Mouse (Mus musculus): Measurements from ENCODE around the gene Tmem52b.
A peak's percentile ranks its signal among the peaks of the same experiment; 100 is the strongest.
"Not testable (repeated sequence)": the region's sequence is repeated elsewhere in the genome, so short reads cannot be mapped to it uniquely, and the experiment has no call there.

The Tmem52b gene

DNA sequence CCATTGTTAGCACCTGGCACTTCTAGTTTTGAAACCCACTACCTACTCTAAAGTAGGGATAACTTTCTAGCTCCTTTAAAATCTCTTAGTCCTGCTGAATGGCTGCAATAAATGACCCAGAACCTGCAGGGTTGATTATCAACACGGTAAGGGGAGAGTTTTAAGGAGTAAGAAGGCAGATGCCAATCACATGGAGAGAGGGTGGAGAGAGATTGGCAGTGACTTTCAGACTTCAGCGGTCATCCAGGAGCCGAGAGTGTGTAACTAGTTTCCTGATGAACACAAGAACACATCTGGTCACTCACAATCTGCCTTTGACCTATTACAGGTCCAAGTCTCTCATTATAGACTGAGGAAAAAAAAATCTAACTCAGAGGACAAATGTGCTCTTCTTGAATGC lies at the start of gene Tmem52b:
Gene Tmem52b, plus strand, starts transcription at position 189 of the 400 bp plus-strand sequence.
- no peak for DNase-seq (ENCODE audit: inconsistent age in 2 of 2, low spot score in 1 of 2)

GRCm38 (mm10) chr6:129471386-129471785 lies 41.0 kb upstream of the Tmem52b start:
- no peak for DNase-seq (ENCODE audit: inconsistent age in 2 of 2, low spot score in 1 of 2)

- DNase-seq (ENCODE audit: inconsistent age in 2 of 2, low spot score in 1 of 2) = no peak
These were observed 39.7 kb upstream of the Tmem52b start for GRCm38 (mm10) chr6:129472627-129473026.

DNA sequence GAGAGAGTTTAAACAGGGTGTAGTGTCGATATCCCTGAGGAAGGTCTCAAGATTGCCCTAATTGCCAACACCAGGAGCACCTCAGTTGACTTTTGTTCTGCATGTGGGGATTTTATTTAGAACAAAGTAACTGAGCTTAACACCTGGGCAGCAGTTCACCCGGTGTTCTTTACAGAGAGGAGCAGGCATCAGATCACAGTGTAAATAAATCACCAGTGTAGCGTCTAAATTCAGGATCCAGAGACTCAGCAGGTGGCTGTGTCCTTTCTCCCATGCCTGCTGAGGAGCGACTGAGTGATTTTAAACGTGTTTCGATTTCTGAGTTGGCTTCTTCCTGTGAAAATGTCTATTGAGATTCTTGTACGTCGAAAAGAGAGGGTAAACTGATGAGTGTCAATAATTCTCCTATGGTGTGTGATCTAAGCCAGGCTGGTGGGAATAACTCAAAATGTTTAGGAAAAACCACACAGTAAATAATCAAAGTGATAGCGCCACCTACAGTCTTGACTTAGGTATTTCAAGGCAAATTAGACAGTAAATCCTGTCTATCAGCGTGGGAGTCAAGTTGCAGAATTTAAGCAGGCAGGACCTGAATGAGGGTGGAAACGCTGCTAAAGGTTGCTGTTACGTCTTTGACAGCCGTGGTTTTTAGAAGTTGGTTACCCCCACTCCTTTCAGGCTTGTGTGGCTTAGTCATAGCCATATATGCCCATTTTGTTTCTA lies 35.8 kb upstream of the Tmem52b start:
- peak in 1 of 2 experiments; percentile 67 for DNase-seq (ENCODE audit: inconsistent age in 2 of 2, low spot score in 1 of 2)

GRCm38 (mm10) chr6:129480089-129480958 lies 32.0 kb upstream of the Tmem52b start:
- DNase-seq (ENCODE audit: inconsistent age in 2 of 2, low spot score in 1 of 2) = no peak

DNA sequence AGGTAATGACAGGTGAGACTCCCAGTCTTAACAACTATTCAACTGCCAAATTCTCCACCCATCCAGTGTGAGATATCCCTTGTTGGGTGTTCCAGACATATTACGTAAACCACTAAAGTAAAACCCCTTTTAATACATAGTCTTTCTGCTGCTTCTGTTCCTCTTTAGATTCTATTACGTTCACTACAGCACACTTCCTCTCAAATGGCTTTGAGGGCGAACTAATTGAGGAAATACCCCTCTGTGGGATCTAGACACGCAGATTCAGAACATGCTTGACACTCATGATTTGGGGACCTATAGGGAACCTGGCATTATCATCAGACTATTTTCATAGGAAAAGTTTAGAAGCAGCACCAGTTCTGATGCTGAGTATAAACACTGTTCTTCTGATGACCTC lies 17.4 kb upstream of the Tmem52b start:
- no peak for DNase-seq (ENCODE audit: inconsistent age in 2 of 2, low spot score in 1 of 2)

DNA sequence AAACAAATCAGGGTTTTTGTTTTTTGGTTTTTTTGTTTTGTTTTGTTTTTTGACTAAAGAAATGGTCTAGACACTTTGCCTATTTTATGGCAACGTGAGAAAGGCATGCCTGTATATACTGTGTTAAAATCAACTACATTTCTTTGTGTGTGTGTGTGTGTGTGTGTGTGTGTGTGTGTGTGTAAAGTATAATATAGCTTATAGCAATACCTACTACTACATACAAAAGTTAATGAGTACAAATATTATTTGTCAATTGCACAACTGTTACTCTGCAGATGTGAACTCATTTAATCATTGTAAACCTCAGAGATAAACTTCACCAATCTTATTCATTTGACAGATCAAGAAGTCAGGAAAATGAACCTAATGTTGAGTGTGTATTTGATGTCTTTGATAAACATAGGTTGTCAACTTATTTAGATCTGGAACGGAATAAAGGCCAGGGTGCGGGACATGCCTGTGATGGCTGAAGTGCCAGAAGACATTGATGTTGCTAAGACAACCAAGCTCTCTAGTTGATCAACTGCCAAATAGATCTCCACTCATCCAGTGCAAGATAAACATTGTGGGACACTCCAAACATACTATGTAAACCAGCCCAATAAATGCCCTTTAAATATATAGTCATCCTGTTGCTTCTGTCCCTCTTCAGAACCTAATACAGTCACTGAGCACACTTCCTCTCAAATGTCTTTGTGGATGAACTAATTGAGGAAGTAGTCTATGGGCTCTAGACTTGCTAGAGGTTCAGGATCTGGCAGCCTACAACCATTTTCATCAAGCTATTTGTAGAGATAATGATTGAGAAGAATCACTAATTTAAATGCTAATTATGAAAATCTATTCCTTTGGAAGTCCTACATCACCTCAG lies 14.8 kb upstream of the Tmem52b start:
- DNase-seq (ENCODE audit: inconsistent age in 2 of 2, low spot score in 1 of 2) = no peak

GRCm38 (mm10) chr6:129499516-129499915 lies 12.8 kb upstream of the Tmem52b start:
- DNase-seq (ENCODE audit: inconsistent age in 2 of 2, low spot score in 1 of 2) = not testable (repeated sequence)

DNA sequence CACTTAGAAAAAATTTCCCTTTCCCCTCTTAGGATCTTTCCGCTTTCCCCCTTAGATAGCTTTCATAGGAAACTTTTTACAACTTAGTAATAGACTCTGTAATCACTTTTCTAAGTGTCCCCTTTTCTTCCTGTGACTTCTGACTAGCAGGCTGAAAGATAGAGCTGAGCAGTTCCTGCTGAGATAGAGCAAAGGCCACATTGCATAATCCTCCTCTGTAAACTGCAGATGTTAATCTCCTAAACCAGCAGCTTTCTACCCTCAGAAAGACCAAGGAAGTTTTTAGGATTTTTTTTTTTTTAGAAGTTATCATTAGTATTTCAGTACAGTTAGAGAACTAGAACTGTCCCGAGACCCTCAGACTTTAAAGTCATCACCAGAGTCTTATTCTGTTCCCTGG lies 8.9 kb upstream of the Tmem52b start:
- DNase-seq (ENCODE audit: inconsistent age in 2 of 2, low spot score in 1 of 2) = no peak

GRCm38 (mm10) chr6:129507024-129507423 lies 5.3 kb upstream of the Tmem52b start, which contains the start of gene Olr1:
Gene Olr1, minus strand, starts transcription at chr6:129507165.
- DNase-seq (ENCODE audit: inconsistent age in 2 of 2, low spot score in 1 of 2) = peak; percentile 21 to 48

- DNase-seq (ENCODE audit: inconsistent age in 2 of 2, low spot score in 1 of 2) = no peak
These were observed 2.0 kb upstream of the Tmem52b start for GRCm38 (mm10) chr6:129510120-129510911.

DNA sequence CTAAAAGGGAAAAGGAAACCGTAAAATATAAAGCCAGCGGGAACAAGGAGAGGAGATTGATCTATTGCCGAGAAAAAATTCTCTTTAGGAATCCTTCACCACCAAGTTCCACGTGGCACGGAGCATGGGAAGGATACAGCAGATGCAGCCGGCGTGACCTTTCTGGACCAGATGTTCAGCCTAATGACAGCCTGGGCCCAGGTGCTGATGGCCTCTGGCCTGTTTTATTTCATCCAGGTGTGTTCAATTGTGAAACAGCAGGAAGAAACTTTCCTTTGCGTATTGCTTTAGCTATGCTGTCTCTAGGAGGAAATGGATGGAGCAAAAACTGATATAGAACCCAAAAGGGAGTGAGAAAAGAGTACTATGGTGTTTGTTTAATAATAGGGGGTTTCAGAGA lies 513 bp downstream of the Tmem52b start:
- no peak for DNase-seq (ENCODE audit: inconsistent age in 2 of 2, low spot score in 1 of 2)

DNA sequence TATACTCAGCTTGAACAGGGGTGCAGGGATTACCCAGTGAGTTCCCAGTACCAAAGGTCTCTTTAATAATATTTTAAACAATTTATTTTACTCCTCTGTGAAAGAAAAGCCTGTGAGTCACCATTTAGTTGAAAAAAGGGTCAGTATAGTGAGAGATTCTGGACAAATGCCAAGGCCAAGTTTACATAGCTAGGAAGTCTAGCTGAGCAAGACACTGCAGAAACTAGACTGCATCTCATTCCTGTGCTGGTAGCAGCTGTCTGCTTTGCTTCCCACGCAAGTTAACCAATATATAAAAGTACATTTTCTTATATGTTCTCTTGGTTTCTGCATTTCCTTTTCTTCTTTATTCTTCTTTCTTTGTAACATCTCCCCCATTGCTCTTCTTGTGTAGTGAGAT lies 1.1 kb downstream of the Tmem52b start:
- DNase-seq (ENCODE audit: inconsistent age in 2 of 2, low spot score in 1 of 2) = no peak

- no peak for DNase-seq (ENCODE audit: inconsistent age in 2 of 2, low spot score in 1 of 2)
These were observed 2.0 kb downstream of the Tmem52b start for GRCm38 (mm10) chr6:129514376-129514775.

DNA sequence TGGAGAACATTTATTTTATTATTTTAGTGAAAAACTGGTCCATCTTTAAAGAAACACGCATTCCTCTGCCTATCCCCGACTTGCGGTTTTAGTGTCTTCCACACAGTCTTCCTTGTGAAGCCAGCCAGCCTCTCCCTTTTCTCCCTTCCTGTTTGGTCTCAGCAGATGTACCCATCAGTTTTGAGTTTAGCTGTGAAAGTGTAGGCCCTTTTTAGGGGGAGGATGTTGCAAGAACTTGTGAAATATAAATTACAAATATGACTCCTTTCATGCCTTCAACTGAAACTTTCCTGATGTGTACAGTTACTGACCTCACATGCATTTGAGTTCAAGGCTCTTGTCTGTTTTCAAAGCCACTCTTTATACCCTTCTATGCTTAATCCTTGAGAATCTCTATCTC lies 2.7 kb downstream of the Tmem52b start:
- no peak for DNase-seq (ENCODE audit: inconsistent age in 2 of 2, low spot score in 1 of 2)

DNA sequence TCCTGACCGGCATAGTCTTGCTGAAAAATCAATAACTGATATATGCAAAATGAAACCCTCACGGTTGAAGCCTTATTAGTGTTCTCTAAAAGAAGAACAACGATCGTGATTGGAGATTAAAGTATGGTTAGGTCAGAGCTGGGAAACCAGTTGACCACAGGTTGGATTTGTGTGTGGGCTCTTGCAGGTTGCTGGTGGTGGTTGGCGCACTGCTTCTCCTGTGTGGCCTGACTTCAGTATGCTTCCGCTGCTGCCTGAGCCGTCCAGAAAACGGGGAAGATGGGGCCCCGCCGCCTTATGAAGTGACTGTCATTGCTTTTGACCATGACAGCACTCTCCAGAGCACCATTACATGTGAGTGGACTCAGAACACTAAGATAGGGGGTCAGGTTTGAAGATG lies 4.0 kb downstream of the Tmem52b start:
- no peak for DNase-seq (ENCODE audit: inconsistent age in 2 of 2, low spot score in 1 of 2)

GRCm38 (mm10) chr6:129517752-129518408 lies 5.5 kb downstream of the Tmem52b start:
- peak in 1 of 2 experiments; percentile 78 for DNase-seq (ENCODE audit: inconsistent age in 2 of 2, low spot score in 1 of 2)

DNA sequence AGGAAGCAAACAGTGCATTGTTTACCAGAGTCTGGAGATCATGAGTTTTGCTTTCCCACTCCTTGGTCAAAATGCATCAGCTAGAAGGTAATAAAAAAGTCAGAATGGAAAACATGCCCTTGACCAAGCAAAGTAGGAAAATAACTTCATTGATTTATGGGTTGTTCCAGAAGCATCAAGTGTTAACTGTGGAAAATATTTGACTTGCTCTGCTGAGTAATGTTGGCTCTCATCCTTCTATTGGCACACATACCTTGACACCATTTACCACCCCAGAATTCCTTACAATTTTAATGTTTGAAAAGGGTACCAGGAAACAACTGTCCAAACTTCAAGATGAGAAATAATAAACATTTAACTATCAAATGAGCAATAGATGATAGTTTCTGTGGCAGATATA lies 13.7 kb downstream of the Tmem52b start:
- peak in 1 of 2 experiments; percentile 29 for DNase-seq (ENCODE audit: inconsistent age in 2 of 2, low spot score in 1 of 2)

GRCm38 (mm10) chr6:129527416-129527815 lies 15.1 kb downstream of the Tmem52b start:
- DNase-seq (ENCODE audit: inconsistent age in 2 of 2, low spot score in 1 of 2) = peak in 1 of 2 experiments; percentile 43

- DNase-seq (ENCODE audit: inconsistent age in 2 of 2, low spot score in 1 of 2) = no peak
These were observed 17.2 kb downstream of the Tmem52b start for GRCm38 (mm10) chr6:129529605-129530004.
